16 mouse cellular contexts compared by ENCODE assay signal in genomic region chr6:39278317-39278716, GRCm38 (mm10).
DNase-seq lines count a peak whose midpoint lies in the region; ATAC-seq and TF ChIP-seq lines count a peak whose summit lies in the region.
"Had no signal": no experiment of that assay in that cellular context is flagged by ENCODE, and none has a peak within 500 bp of the region (broad histone marks: within the 10 kb centered on the region; RNA-seq: fewer than 3 reads in every experiment).

No protein-coding gene starts in this region.

- no peaks in the 10 kb centered on the region for H3K27me3 ChIP-seq in limb, embryonic 15.5 days
- H3K27me3 ChIP-seq in limb, embryonic 10.5 days (ENCODE audit: low read depth, poor library complexity, severe bottlenecking), result no peaks in the 10 kb centered on the region
- no peaks in the 10 kb centered on the region for H3K27me3 ChIP-seq in lung, postnatal 0 days (replicated peaks; ENCODE audit: insufficient read depth, low read length)
- H3K27me3 ChIP-seq: lung, embryonic 15.5 days had no signal

- no peak for TF ChIP-seq CTCF in bone marrow, adult 2 months (IDR thresholded peaks at IDR 0.05; ENCODE audit: control insufficient read depth, insufficient read depth, low read length)
- TF ChIP-seq CTCF in lung, postnatal 0 days (IDR thresholded peaks at IDR 0.05), result peak; percentile 46

- 83% methylated on average over 6 of the region's 6 CpGs for WGBS in limb, embryonic 15.5 days
- WGBS in limb, embryonic 10.5 days, result 91% methylated on average over 6 of the region's 6 CpGs
- 39% methylated on average over 6 of the region's 6 CpGs for WGBS in bone marrow, adult 2 months
- WGBS in lung, postnatal 0 days, result 64% methylated on average over 6 of the region's 6 CpGs

- no peaks in the 10 kb centered on the region for H3K36me3 ChIP-seq in limb, embryonic 15.5 days
- no peaks in the 10 kb centered on the region for H3K36me3 ChIP-seq in limb, embryonic 10.5 days
- H3K36me3 ChIP-seq in lung, postnatal 0 days (ENCODE audit: insufficient read depth, low read length), result no peaks in the 10 kb centered on the region
- H3K36me3 ChIP-seq: lung, embryonic 15.5 days had no signal

- H3K4me2 ChIP-seq in limb, embryonic 15.5 days, result no peak overlapping the region
- no peak overlapping the region for H3K4me2 ChIP-seq in lung, postnatal 0 days (replicated peaks; ENCODE audit: low read depth, low read length)
- H3K4me2 ChIP-seq: lung, embryonic 15.5 days had no signal

- no peak overlapping the region for H3K9ac ChIP-seq in limb, embryonic 15.5 days
- no peak overlapping the region for H3K9ac ChIP-seq in lung, postnatal 0 days (replicated peaks; ENCODE audit: low read depth)
- H3K9ac ChIP-seq: lung, embryonic 15.5 days had no signal

- TF ChIP-seq EP300 in lung, postnatal 0 days (IDR thresholded peaks at IDR 0.05), result peak; percentile 78

- no peak for TF ChIP-seq POLR2A in bone marrow, adult 2 months (IDR thresholded peaks at IDR 0.05; ENCODE audit: borderline replicate concordance, control insufficient read depth, low read depth, low read length)

- intact Hi-C loops in left cerebral cortex, postnatal 25 days (cut with DNase I), result no loop called here

- no peak for DNase-seq in limb, embryonic 10.5 days (ENCODE audit: low spot score)
- DNase-seq in lung, postnatal 0 days (ENCODE audit: low spot score), result peak; percentile 87
- no peak for DNase-seq in B cell, adult 2 months
- DNase-seq in left cerebral cortex, postnatal 25 days (ENCODE audit: low spot score in 2 of 2), result no peak
- no peak for DNase-seq in left cerebral cortex, adult 8-10 months (ENCODE audit: low spot score in 2 of 2)
- DNase-seq: cerebellum, postnatal 25 days; heart, postnatal 10 days; thymus, adult 2 months had no signal

- no peak overlapping the region for H3K27ac ChIP-seq in limb, embryonic 15.5 days
- no peak overlapping the region for H3K27ac ChIP-seq in limb, embryonic 10.5 days
- peak overlapping the region; percentile 65 for H3K27ac ChIP-seq in bone marrow, adult 2 months (ENCODE audit: control insufficient read depth, insufficient read depth, low read depth, low read length, poor library complexity)
- H3K27ac ChIP-seq in lung, postnatal 0 days (ENCODE audit: low read length), result peak overlapping the region; percentile 38; the same call in 1 of the 2 replicates
- H3K27ac ChIP-seq: layer of hippocampus, adult 2 months; lung, embryonic 15.5 days had no signal

- no peak overlapping the region for H3K4me3 ChIP-seq in limb, embryonic 15.5 days
- no peak overlapping the region for H3K4me3 ChIP-seq in limb, embryonic 10.5 days
- no peak overlapping the region for H3K4me3 ChIP-seq in bone marrow, adult 2 months (replicated peaks; ENCODE audit: control insufficient read depth, low read depth, low read length)
- H3K4me3 ChIP-seq in lung, postnatal 0 days (ENCODE audit: low read depth, low read length), result no peak overlapping the region
- H3K4me3 ChIP-seq: layer of hippocampus, adult 2 months; lung, embryonic 15.5 days had no signal

- no peaks in the 10 kb centered on the region for H3K4me1 ChIP-seq in limb, embryonic 15.5 days
- no peaks in the 10 kb centered on the region for H3K4me1 ChIP-seq in limb, embryonic 10.5 days
- peaks cover 9% of the 10 kb centered on the region for H3K4me1 ChIP-seq in bone marrow, adult 2 months (ENCODE audit: control insufficient read depth, insufficient read depth, low read length)
- H3K4me1 ChIP-seq in lung, postnatal 0 days (ENCODE audit: insufficient read depth, low read depth, low read length), result 0 out of 2 replicates have a peak, but pooled peaks cover 3% of the 10 kb centered on the region
- H3K4me1 ChIP-seq: lung, embryonic 15.5 days had no signal

- H3K9me3 ChIP-seq in limb, embryonic 15.5 days, result no peaks in the 10 kb centered on the region
- no peaks in the 10 kb centered on the region for H3K9me3 ChIP-seq in limb, embryonic 10.5 days (replicated peaks)
- H3K9me3 ChIP-seq in lung, postnatal 0 days (ENCODE audit: low read length), result no peaks in the 10 kb centered on the region
- H3K9me3 ChIP-seq: lung, embryonic 15.5 days had no signal

- ATAC-seq in limb, embryonic 15.5 days (ENCODE audit: insufficient number of reproducible peaks, low FRiP score, low TSS enrichment, low read depth), result 0 out of 2 replicates have a peak, but pooled peaks have one; percentile 25
- peak; percentile 86 for ATAC-seq in lung, postnatal 0 days
- ATAC-seq in monocyte, adult 5-6 weeks (replicated peaks; ENCODE audit: insufficient number of reproducible peaks, low FRiP score, low TSS enrichment, poor library complexity, severe bottlenecking), result peak; percentile 77
- ATAC-seq: activated CD4-positive, CD25-positive, alpha-beta regulatory T cell, adult 4 months; hindbrain, embryonic 16.5 days; midbrain, embryonic 16.5 days had no signal

Comparison
In these comparisons a context has a peak if more than half of its experiments do, and no peak if none do; other contexts are left out.
1. ATAC-seq: peak in every context shown above with its lines; median percentile 86 in lung, postnatal 0 days; 77 in monocyte, adult 5-6 weeks; 25 in limb, embryonic 15.5 days.
2. H3K27ac ChIP-seq: peak in bone marrow, adult 2 months (single experiment) and lung, postnatal 0 days (single experiment); none in limb, embryonic 15.5 days (single experiment) and limb, embryonic 10.5 days (single experiment).